Mouse (Mus musculus): ENCODE measurements around the gene Nol10. TPM values are rescaled to one million over a fixed set of nuclear protein-coding genes. Genes with fewer than 3 reads are reported as not detected.

Gene Nol10
- polyA plus RNA-seq, 1 experiment from 2014 or later = 30.6 TPM

- WGBS = 91% methylated on average over 11 of the region's 11 CpGs
- ATAC-seq (ENCODE audit: low FRiP score, low read depth) = no peak
- Histone ChIP-seq H3K9me3 (no peaks in the 10 kb centered on the region), H3K9ac (replicated peaks) (no peak overlapping the region), H3K4me2 (replicated peaks) (no peak overlapping the region), H3K4me3 (no peak overlapping the region), H3K36me3 (peaks cover 63% of the 10 kb centered on the region), H3K27me3 (no peaks in the 10 kb centered on the region), H3K27ac (replicated peaks) (no peak overlapping the region), H3K4me1 (no peaks in the 10 kb centered on the region)
These were observed 77.3 kb downstream of the Nol10 start for GRCm38 (mm10) chr12:17425254-17426169.

- Histone ChIP-seq H3K4me2 (replicated peaks) (no peak overlapping the region), H3K27me3 (no peaks in the 10 kb centered on the region), H3K4me1 (no peaks in the 10 kb centered on the region), H3K9me3 (no peaks in the 10 kb centered on the region), H3K36me3 (peaks cover 64% of the 10 kb centered on the region), H3K27ac (replicated peaks) (no peak overlapping the region), H3K9ac (replicated peaks) (no peak overlapping the region), H3K4me3 (no peak overlapping the region)
- no peak for ATAC-seq (ENCODE audit: low FRiP score, low read depth)
- 76% methylated on average over 3 of the region's 3 CpGs for WGBS
These were observed 78.5 kb downstream of the Nol10 start for GRCm38 (mm10) chr12:17426735-17427134.

GRCm38 (mm10) chr12:17430578-17430977 lies 82.3 kb downstream of the Nol10 start:
- peaks cover 60% of the 10 kb centered on the region for H3K36me3 ChIP-seq
- no peak for ATAC-seq (ENCODE audit: low FRiP score, low read depth)
- H3K4me1 ChIP-seq = no peaks in the 10 kb centered on the region
- H3K27me3 ChIP-seq = no peaks in the 10 kb centered on the region
- no peak overlapping the region for H3K4me3 ChIP-seq
- H3K9me3 ChIP-seq = no peaks in the 10 kb centered on the region
- H3K27ac ChIP-seq (replicated peaks) = no peak overlapping the region
- H3K9ac ChIP-seq (replicated peaks) = no peak overlapping the region
- WGBS = 90% methylated on average over 2 of the region's 2 CpGs
- H3K4me2 ChIP-seq (replicated peaks) = no peak overlapping the region

GRCm38 (mm10) chr12:17431166-17431565 lies 82.9 kb downstream of the Nol10 start:
- no peaks in the 10 kb centered on the region for H3K4me1 ChIP-seq
- H3K27ac ChIP-seq (replicated peaks) = no peak overlapping the region
- no peaks in the 10 kb centered on the region for H3K9me3 ChIP-seq
- no peaks in the 10 kb centered on the region for H3K27me3 ChIP-seq
- WGBS = 84% methylated on average over 5 of the region's 5 CpGs
- H3K9ac ChIP-seq (replicated peaks) = no peak overlapping the region
- peaks cover 56% of the 10 kb centered on the region for H3K36me3 ChIP-seq
- H3K4me3 ChIP-seq = no peak overlapping the region
- no peak for ATAC-seq (ENCODE audit: low FRiP score, low read depth)
- H3K4me2 ChIP-seq (replicated peaks) = no peak overlapping the region

- no peaks in the 10 kb centered on the region for H3K27me3 ChIP-seq
- no peaks in the 10 kb centered on the region for H3K9me3 ChIP-seq
- ATAC-seq (ENCODE audit: low FRiP score, low read depth) = no peak
- no peak overlapping the region for H3K4me2 ChIP-seq (replicated peaks)
- H3K9ac ChIP-seq (replicated peaks) = no peak overlapping the region
- H3K4me1 ChIP-seq = 0 out of 2 replicates have a peak, but pooled peaks cover 2% of the 10 kb centered on the region
- H3K36me3 ChIP-seq = peaks cover 50% of the 10 kb centered on the region
- H3K27ac ChIP-seq (replicated peaks) = no peak overlapping the region
- H3K4me3 ChIP-seq = no peak overlapping the region
- WGBS = 92% methylated on average over 4 of the region's 4 CpGs
These were observed 83.6 kb downstream of the Nol10 start for GRCm38 (mm10) chr12:17431812-17432332.

- H3K36me3 ChIP-seq = peaks cover 37% of the 10 kb centered on the region
- no peak overlapping the region for H3K4me3 ChIP-seq
- H3K27ac ChIP-seq (replicated peaks) = no peak overlapping the region
- 0 out of 2 replicates have a peak, but pooled peaks cover 2% of the 10 kb centered on the region for H3K4me1 ChIP-seq
- no peak for ATAC-seq (ENCODE audit: low FRiP score, low read depth)
- H3K4me2 ChIP-seq (replicated peaks) = no peak overlapping the region
- no peak overlapping the region for H3K9ac ChIP-seq (replicated peaks)
- 98% methylated on average over 4 of the region's 4 CpGs for WGBS
- no peaks in the 10 kb centered on the region for H3K9me3 ChIP-seq
- H3K27me3 ChIP-seq = no peaks in the 10 kb centered on the region
These were observed 85.5 kb downstream of the Nol10 start for GRCm38 (mm10) chr12:17433712-17434111.

- H3K27ac ChIP-seq (replicated peaks) = no peak overlapping the region
- H3K4me3 ChIP-seq = no peak overlapping the region
- H3K9ac ChIP-seq (replicated peaks) = no peak overlapping the region
- H3K4me2 ChIP-seq (replicated peaks) = no peak overlapping the region
- WGBS = 84% methylated on average over 2 of the region's 2 CpGs
- no peak for ATAC-seq (ENCODE audit: low FRiP score, low read depth)
- no peaks in the 10 kb centered on the region for H3K9me3 ChIP-seq
- H3K4me1 ChIP-seq = peaks cover 2% of the 10 kb centered on the region; the same call in 1 of the 2 replicates
- H3K36me3 ChIP-seq = peaks cover 11% of the 10 kb centered on the region
- H3K27me3 ChIP-seq = no peaks in the 10 kb centered on the region
These were observed 88.2 kb downstream of the Nol10 start for GRCm38 (mm10) chr12:17436471-17436870.

- H3K4me1 ChIP-seq = peaks cover 2% of the 10 kb centered on the region; the same call in 1 of the 2 replicates
- no peaks in the 10 kb centered on the region for H3K27me3 ChIP-seq
- 78% methylated on average over 7 of the region's 7 CpGs for WGBS
- H3K4me3 ChIP-seq = no peak overlapping the region
- H3K27ac ChIP-seq (replicated peaks) = no peak overlapping the region
- no peak overlapping the region for H3K9ac ChIP-seq (replicated peaks)
- no peak overlapping the region for H3K4me2 ChIP-seq (replicated peaks)
- H3K9me3 ChIP-seq = no peaks in the 10 kb centered on the region
- H3K36me3 ChIP-seq = no peaks in the 10 kb centered on the region
- no peak for ATAC-seq (ENCODE audit: low FRiP score, low read depth)
These were observed 92.0 kb downstream of the Nol10 start for GRCm38 (mm10) chr12:17440251-17440651.

- 30% methylated on average over 9 of the region's 9 CpGs for WGBS
- H3K27ac ChIP-seq (replicated peaks) = no peak overlapping the region
- no peaks in the 10 kb centered on the region for H3K27me3 ChIP-seq
- H3K4me3 ChIP-seq = no peak overlapping the region
- no peaks in the 10 kb centered on the region for H3K36me3 ChIP-seq
- peaks cover under 1% of the 10 kb centered on the region; the same call in 1 of the 2 replicates for H3K4me1 ChIP-seq
- H3K4me2 ChIP-seq (replicated peaks) = no peak overlapping the region
- peak; percentile 51; the same call in 1 of the 2 replicates for ATAC-seq (ENCODE audit: low FRiP score, low read depth)
- no peaks in the 10 kb centered on the region for H3K9me3 ChIP-seq
- H3K9ac ChIP-seq (replicated peaks) = no peak overlapping the region
These were observed 93.2 kb downstream of the Nol10 start for GRCm38 (mm10) chr12:17441495-17441894.

GRCm38 (mm10) chr12:17444406-17444805 lies 96.1 kb downstream of the Nol10 start:
- WGBS = 80% methylated on average over 11 of the region's 11 CpGs
- Histone ChIP-seq H3K9ac (replicated peaks) (no peak overlapping the region), H3K4me2 (replicated peaks) (no peak overlapping the region), H3K4me3 (no peak overlapping the region), H3K27me3 (no peaks in the 10 kb centered on the region), H3K9me3 (no peaks in the 10 kb centered on the region), H3K27ac (replicated peaks) (no peak overlapping the region), H3K36me3 (no peaks in the 10 kb centered on the region), H3K4me1 (no peaks in the 10 kb centered on the region; the same call in 1 of the 2 replicates)
- ATAC-seq (ENCODE audit: low FRiP score, low read depth) = no peak

GRCm38 (mm10) chr12:17445251-17445650 lies 97.0 kb downstream of the Nol10 start:
- 95% methylated on average over 7 of the region's 7 CpGs for WGBS
- H3K4me2 ChIP-seq (replicated peaks) = no peak overlapping the region
- no peak overlapping the region for H3K4me3 ChIP-seq
- H3K4me1 ChIP-seq = no peaks in the 10 kb centered on the region; the same call in 1 of the 2 replicates
- no peak overlapping the region for H3K9ac ChIP-seq (replicated peaks)
- no peak overlapping the region for H3K27ac ChIP-seq (replicated peaks)
- H3K9me3 ChIP-seq = no peaks in the 10 kb centered on the region
- H3K27me3 ChIP-seq = no peaks in the 10 kb centered on the region
- no peaks in the 10 kb centered on the region for H3K36me3 ChIP-seq
- no peak for ATAC-seq (ENCODE audit: low FRiP score, low read depth)

- Histone ChIP-seq H3K27ac (replicated peaks) (no peak overlapping the region), H3K4me3 (no peak overlapping the region), H3K27me3 (no peaks in the 10 kb centered on the region), H3K9ac (replicated peaks) (no peak overlapping the region), H3K36me3 (no peaks in the 10 kb centered on the region), H3K4me1 (no peaks in the 10 kb centered on the region), H3K9me3 (no peaks in the 10 kb centered on the region), H3K4me2 (replicated peaks) (no peak overlapping the region)
- WGBS = 92% methylated on average over 3 of the region's 3 CpGs
- ATAC-seq (ENCODE audit: low FRiP score, low read depth) = no peak
These were observed 100.5 kb downstream of the Nol10 start for GRCm38 (mm10) chr12:17448781-17449180.

Measured in midbrain, embryonic 12.5 days (tissue).